Mouse (Mus musculus): ENCODE data around the gene Large1.

The Large1 gene

GRCm38 (mm10) chr8:73007489-73007888 lies 345.9 kb downstream of the Large1 start:
- DNase-seq (ENCODE audit: low read depth): peak; percentile 71

GRCm38 (mm10) chr8:73003858-73004257 lies 349.5 kb downstream of the Large1 start:
- DNase-seq (ENCODE audit: low read depth): peak; percentile 73

- DNase-seq (ENCODE audit: low read depth): peak; percentile 12
These were observed 359.5 kb downstream of the Large1 start for GRCm38 (mm10) chr8:72993831-72994230.

- DNase-seq (ENCODE audit: low read depth): no peak
These were observed 362.9 kb downstream of the Large1 start for GRCm38 (mm10) chr8:72990425-72990824.

- DNase-seq (ENCODE audit: low read depth): no peak
These were observed 370.5 kb downstream of the Large1 start for GRCm38 (mm10) chr8:72982832-72983231.

GRCm38 (mm10) chr8:72955074-72955473 lies 398.3 kb downstream of the Large1 start:
- DNase-seq (ENCODE audit: low read depth): no peak

GRCm38 (mm10) chr8:72941393-72941792 lies 411.9 kb downstream of the Large1 start:
- DNase-seq (ENCODE audit: low read depth): peak; percentile 24

- peak; percentile 28 for DNase-seq (ENCODE audit: low read depth)
These were observed 434.0 kb downstream of the Large1 start for GRCm38 (mm10) chr8:72919182-72919902.

GRCm38 (mm10) chr8:72905491-72905890 lies 447.8 kb downstream of the Large1 start:
- no peak for DNase-seq (ENCODE audit: low read depth)

- no peak for DNase-seq (ENCODE audit: low read depth)
These were observed 451.7 kb downstream of the Large1 start for GRCm38 (mm10) chr8:72901591-72901990.

GRCm38 (mm10) chr8:72899321-72899720 lies 454.0 kb downstream of the Large1 start:
- DNase-seq (ENCODE audit: low read depth): no peak

- DNase-seq (ENCODE audit: low read depth): no peak
These were observed 470.3 kb downstream of the Large1 start for GRCm38 (mm10) chr8:72883033-72883432.

GRCm38 (mm10) chr8:72873411-72873810 lies 479.9 kb downstream of the Large1 start:
- no peak for DNase-seq (ENCODE audit: low read depth)

- no peak for DNase-seq (ENCODE audit: low read depth)
These were observed 506.5 kb downstream of the Large1 start for GRCm38 (mm10) chr8:72846881-72847280.

GRCm38 (mm10) chr8:72835863-72836262 lies 517.5 kb downstream of the Large1 start:
- peak; percentile 6 for DNase-seq (ENCODE audit: low read depth)

- no peak for DNase-seq (ENCODE audit: low read depth)
These were observed 520.2 kb downstream of the Large1 start for GRCm38 (mm10) chr8:72833112-72833511.

GRCm38 (mm10) chr8:72832371-72832770 lies 521.0 kb downstream of the Large1 start:
- peak; percentile 31 for DNase-seq (ENCODE audit: low read depth)

GRCm38 (mm10) chr8:72817655-72818349 lies 535.5 kb downstream of the Large1 start:
- no peak for DNase-seq (ENCODE audit: low read depth)

GRCm38 (mm10) chr8:72816679-72817078 lies 536.7 kb downstream of the Large1 start:
- no peak for DNase-seq (ENCODE audit: low read depth)

GRCm38 (mm10) chr8:72815681-72816080 lies 537.7 kb downstream of the Large1 start:
- peak; percentile 7 for DNase-seq (ENCODE audit: low read depth)

GRCm38 (mm10) chr8:72812690-72813089 lies 540.6 kb downstream of the Large1 start:
- DNase-seq (ENCODE audit: low read depth): no peak

GRCm38 (mm10) chr8:72801583-72801982 lies 551.8 kb downstream of the Large1 start:
- no peak for DNase-seq (ENCODE audit: low read depth)

GRCm38 (mm10) chr8:72780644-72781043 lies 572.7 kb downstream of the Large1 start:
- no peak for DNase-seq (ENCODE audit: low read depth)

Measured in NIH3T3 (cell line).